Mouse (Mus musculus) liver, embryonic 11.5 days (tissue): Measurements from ENCODE around the gene U2af1. TPM values are rescaled to one million over a fixed set of nuclear protein-coding genes. Genes with fewer than 3 reads are reported as not detected.

Source experiments
- ATAC-seq: fragments of 200-750 bp; cut with Nextera tagmentation; replicated peaks from 2 replicates; pipeline ENCODE4 v1.8.0; 2017; ENCODE audit warnings: moderate number of reproducible peaks, mild to moderate bottlenecking, moderate TSS enrichment, moderate library complexity; ENCODE audit not compliant: low FRiP score
- DNase-seq: peaks from one replicate; pipeline ENCODE4 v3.0.0-alpha.2; 2017; ENCODE audit warnings: low spot score
- H3K27ac ChIP-seq: fragments of 300-500 bp; sonication (generic); 2 replicates; pipeline ENCODE4 v1.5.1; 2014; ENCODE audit warnings: mild to moderate bottlenecking, low read depth, low read length, control low read depth
- H3K27me3 ChIP-seq: fragments of 300-500 bp; sonication (generic); replicated peaks from 2 replicates; pipeline ENCODE4 v1.6.1; 2014; ENCODE audit warnings: low read length, mixed read lengths; ENCODE audit not compliant: control insufficient read depth, insufficient read depth
- H3K36me3 ChIP-seq: fragments of 300-500 bp; sonication (generic); 2 replicates; pipeline ENCODE4 v1.6.1; 2014; ENCODE audit warnings: mild to moderate bottlenecking, low read length, moderate library complexity, mixed read lengths; ENCODE audit not compliant: control insufficient read depth, insufficient read depth
- H3K4me1 ChIP-seq: fragments of 300-500 bp; sonication (generic); replicated peaks from 2 replicates; pipeline ENCODE4 v1.6.1; 2014; ENCODE audit warnings: low read length, mixed read lengths; ENCODE audit not compliant: control insufficient read depth, insufficient read depth
- H3K4me2 ChIP-seq: fragments of 300-500 bp; sonication (generic); 2 replicates; pipeline ENCODE4 v1.6.1; 2014; ENCODE audit warnings: mild to moderate bottlenecking, control low read depth, moderate library complexity
- H3K4me3 ChIP-seq: fragments of 300-500 bp; sonication (generic); 2 replicates; pipeline ENCODE4 v1.5.1; 2014; ENCODE audit warnings: low read depth, low read length, control low read depth
- H3K9ac ChIP-seq: fragments of 300-500 bp; sonication (generic); 2 replicates; pipeline ENCODE4 v1.6.1; 2014; ENCODE audit warnings: low read depth, low read length, control low read depth
- H3K9me3 ChIP-seq: fragments of 300-500 bp; sonication (generic); 2 replicates; pipeline ENCODE4 v1.6.1; 2016; ENCODE audit warnings: low read length, inconsistent platforms, mixed read lengths; ENCODE audit not compliant: control insufficient read depth
- WGBS: fragments of 180-500 bp; shearing (Covaris S2); extraction: QIAGEN DNeasy Blood & Tissue Kit; methylation state at CpG from one replicate; pipeline ENCODE4 v1.1.7; 2014; 5-methylcytosine and 5-hydroxymethylcytosine counted together
- polyA plus RNA-seq: library from polyadenylated mRNA; unstranded; fragments of >200 nt; fragmentation: Nextera tagmentation; extraction: Ambion mirVana; gene quantifications from 2 replicates; pipeline ENCODE4 v1.2.1, GENCODE M21; 2014

Gene U2af1
- polyA plus RNA-seq, 1 experiment from 2014 or later, result 210 TPM

- Histone ChIP-seq H3K27me3 (peaks cover 18% of the 10 kb centered on the region), H3K4me3 (peak within 1 kb of the TSS; percentile 56), H3K36me3 (no peaks in the 10 kb centered on the region), H3K9ac (peak within 1 kb of the TSS; percentile 42), H3K4me1 (peaks cover 3% of the 10 kb centered on the region), H3K9me3 (no peaks in the 10 kb centered on the region), H3K27ac (no peak within 1 kb of the TSS), H3K4me2 (peak within 1 kb of the TSS; percentile 93)
- DNase-seq (peak; percentile 78), ATAC-seq (peak; percentile 85)
- WGBS, result 2% methylated on average over 61 of the region's 61 CpGs
Measured at GRCm38 (mm10) chr17:31636942-31637811, 21.5 kb downstream of the U2af1 start, which contains the start of gene Cbs. Cbs (minus strand) TSS chr17:31637238.

GRCm38 (mm10) chr17:31636277-31636941 is 22.3 kb downstream of the U2af1 start:
- peak overlapping the region; percentile 42; the same call in 1 of the 2 replicates for H3K9ac ChIP-seq
- ATAC-seq (no peak; the same call in 1 of the 2 replicates), DNase-seq (no peak)
- H3K36me3 ChIP-seq, result no peaks in the 10 kb centered on the region
- H3K4me3 ChIP-seq, result peak overlapping the region; percentile 56
- H3K9me3 ChIP-seq, result no peaks in the 10 kb centered on the region
- no peak overlapping the region for H3K27ac ChIP-seq
- peaks cover 18% of the 10 kb centered on the region for H3K27me3 ChIP-seq
- WGBS, result 5% methylated on average over 45 of the region's 45 CpGs
- peak overlapping the region; percentile 93 for H3K4me2 ChIP-seq
- peaks cover 3% of the 10 kb centered on the region for H3K4me1 ChIP-seq

GRCm38 (mm10) chr17:31635781-31636180 is 22.9 kb downstream of the U2af1 start:
- Histone ChIP-seq H3K4me3 (no peak overlapping the region), H3K4me2 (peak overlapping the region; percentile 93)

GRCm38 (mm10) chr17:31634896-31635295 is 23.8 kb downstream of the U2af1 start:
- peaks cover 3% of the 10 kb centered on the region for H3K4me1 ChIP-seq
- H3K27me3 ChIP-seq, result peaks cover 18% of the 10 kb centered on the region
- no peaks in the 10 kb centered on the region for H3K36me3 ChIP-seq
- H3K4me3 ChIP-seq, result no peak overlapping the region
- 73% methylated on average over 5 of the region's 5 CpGs for WGBS
- H3K27ac ChIP-seq, result no peak overlapping the region
- H3K9me3 ChIP-seq, result no peaks in the 10 kb centered on the region
- DNase-seq, result no peak
- H3K9ac ChIP-seq, result no peak overlapping the region
- H3K4me2 ChIP-seq, result no peak overlapping the region
- ATAC-seq, result no peak

More at GRCm38 (mm10) chr17:31635781-31636180, 22.9 kb downstream of the U2af1 start:
- Histone ChIP-seq H3K36me3 (no peaks in the 10 kb centered on the region), H3K9ac (no peak overlapping the region), H3K27ac (no peak overlapping the region), H3K4me1 (peaks cover 3% of the 10 kb centered on the region), H3K9me3 (no peaks in the 10 kb centered on the region), H3K27me3 (peaks cover 18% of the 10 kb centered on the region)
- no peak for DNase-seq
- WGBS, result 49% methylated on average over 11 of the region's 11 CpGs
- no peak for ATAC-seq

- H3K9me3 ChIP-seq, result no peaks in the 10 kb centered on the region
- WGBS, result 73% methylated on average over 6 of the region's 6 CpGs
- peaks cover 18% of the 10 kb centered on the region for H3K27me3 ChIP-seq
- no peak overlapping the region for H3K27ac ChIP-seq
- H3K4me1 ChIP-seq, result peaks cover 3% of the 10 kb centered on the region
- no peaks in the 10 kb centered on the region for H3K36me3 ChIP-seq
- no peak overlapping the region for H3K9ac ChIP-seq
- ATAC-seq (no peak), DNase-seq (no peak)
- H3K4me3 ChIP-seq, result no peak overlapping the region
- H3K4me2 ChIP-seq, result no peak overlapping the region
Measured at GRCm38 (mm10) chr17:31633007-31633406, 25.7 kb downstream of the U2af1 start.

GRCm38 (mm10) chr17:31631081-31631800 is 27.5 kb downstream of the U2af1 start:
- no peaks in the 10 kb centered on the region for H3K36me3 ChIP-seq
- ATAC-seq (no peak), DNase-seq (no peak)
- 70% methylated on average over 10 of the region's 10 CpGs for WGBS
- H3K9me3 ChIP-seq, result no peaks in the 10 kb centered on the region
- no peak overlapping the region for H3K4me2 ChIP-seq
- H3K9ac ChIP-seq, result no peak overlapping the region
- H3K27me3 ChIP-seq, result peaks cover 10% of the 10 kb centered on the region
- H3K4me3 ChIP-seq, result no peak overlapping the region
- no peak overlapping the region for H3K27ac ChIP-seq
- H3K4me1 ChIP-seq, result no peaks in the 10 kb centered on the region

GRCm38 (mm10) chr17:31627961-31628360 is 30.7 kb downstream of the U2af1 start:
- no peaks in the 10 kb centered on the region for H3K4me1 ChIP-seq
- no peaks in the 10 kb centered on the region for H3K9me3 ChIP-seq
- WGBS, result 85% methylated on average over 2 of the region's 2 CpGs
- H3K27ac ChIP-seq, result no peak overlapping the region
- H3K4me3 ChIP-seq, result no peak overlapping the region
- no peaks in the 10 kb centered on the region for H3K27me3 ChIP-seq
- no peak overlapping the region for H3K4me2 ChIP-seq
- no peaks in the 10 kb centered on the region for H3K36me3 ChIP-seq
- ATAC-seq (no peak), DNase-seq (no peak)
- H3K9ac ChIP-seq, result no peak overlapping the region

- no peaks in the 10 kb centered on the region for H3K4me1 ChIP-seq
- DNase-seq (no peak), ATAC-seq (no peak)
- H3K4me2 ChIP-seq, result no peak overlapping the region
- H3K27ac ChIP-seq, result no peak overlapping the region
- no peaks in the 10 kb centered on the region for H3K9me3 ChIP-seq
- H3K27me3 ChIP-seq, result no peaks in the 10 kb centered on the region
- no peaks in the 10 kb centered on the region for H3K36me3 ChIP-seq
- 87% methylated on average over 4 of the region's 4 CpGs for WGBS
- no peak overlapping the region for H3K9ac ChIP-seq
- H3K4me3 ChIP-seq, result no peak overlapping the region
Measured at GRCm38 (mm10) chr17:31623101-31623500, 35.6 kb downstream of the U2af1 start.
